ENCODE assay signal across 11 mouse cellular contexts in the genomic region with DNA sequence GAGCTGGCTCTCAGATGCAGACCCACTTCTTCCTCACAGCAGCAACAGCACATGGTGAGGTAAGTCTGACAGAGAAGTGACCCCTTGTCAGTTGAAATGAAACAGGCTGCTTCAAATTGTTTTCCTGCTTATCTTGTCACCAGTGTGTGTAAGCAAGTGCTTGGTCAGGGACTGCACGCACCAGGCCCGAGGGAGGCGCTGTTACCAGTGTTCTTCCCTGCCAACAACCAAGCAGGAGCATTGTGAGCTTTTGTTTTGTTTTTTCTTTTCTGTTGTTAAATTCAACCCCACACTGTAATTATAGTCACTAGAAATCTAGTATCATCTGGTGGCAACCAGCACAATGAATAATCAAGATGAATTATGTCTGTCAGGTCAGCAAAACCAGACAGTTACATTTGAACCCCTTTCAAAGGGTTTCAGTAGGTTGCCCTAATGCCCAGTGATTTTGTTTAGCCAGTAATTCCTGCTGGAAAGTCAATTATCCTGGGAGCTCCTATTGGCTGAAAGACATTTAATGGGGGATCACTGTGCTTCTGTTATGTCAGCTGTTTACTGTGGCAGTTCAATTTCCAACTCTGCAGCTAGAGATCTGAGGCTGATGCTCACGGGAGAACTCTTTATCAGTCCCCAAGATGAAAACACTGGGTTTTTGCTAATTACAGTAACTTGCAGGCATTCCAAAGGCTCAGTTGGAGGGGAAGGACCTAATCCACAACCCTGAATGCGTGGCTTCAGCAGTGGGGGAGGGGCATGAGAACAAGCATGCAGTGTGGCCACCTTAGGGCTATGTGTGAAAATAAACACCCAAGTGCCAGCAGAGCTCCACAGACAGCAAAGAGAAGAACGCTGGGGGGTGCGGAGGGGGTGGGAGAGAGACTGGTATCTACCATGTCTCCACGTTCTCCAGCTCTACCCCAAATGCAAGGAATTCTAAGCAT. TPM values are rescaled to one million over a fixed set of nuclear protein-coding genes. Genes with fewer than 3 reads are reported as not detected.
DNase-seq lines count a peak whose midpoint lies in the region; ATAC-seq and TF ChIP-seq lines count a peak whose summit lies in the region.
"Had no signal": no experiment of that assay in that cellular context is flagged by ENCODE, and none has a peak within 500 bp of the region (broad histone marks: within the 10 kb centered on the region; RNA-seq: fewer than 3 reads in every experiment).

No protein-coding gene starts in this region.

- no peak for TF ChIP-seq POLR2A in thymus, adult 2 months (IDR thresholded peaks at IDR 0.05; ENCODE audit: control insufficient read depth, extremely low read depth, insufficient read depth, low read length, poor library complexity)

- H3K9ac ChIP-seq in heart, embryonic 15.5 days = no peak overlapping the region
- H3K9ac ChIP-seq in limb, embryonic 11.5 days (ENCODE audit: low read length) = no peak overlapping the region; the same call in 1 of the 2 replicates
- H3K9ac ChIP-seq: liver, embryonic 15.5 days had no signal

- no peak for TF ChIP-seq CTCF in thymus, adult 2 months (IDR thresholded peaks at IDR 0.05; ENCODE audit: borderline replicate concordance, control insufficient read depth, extremely low read depth, insufficient read depth, low read length, poor library complexity)

- intact Hi-C loops in left cerebral cortex, postnatal 4 days (cut with DNase I) = no loop called here

- no peak overlapping the region for H3K4me2 ChIP-seq in heart, embryonic 15.5 days
- 0 out of 2 replicates have a peak overlapping the region, but pooled peaks have one; percentile 13 for H3K4me2 ChIP-seq in limb, embryonic 11.5 days (ENCODE audit: low read depth, severe bottlenecking)
- H3K4me2 ChIP-seq: liver, embryonic 15.5 days had no signal

- no peak for ATAC-seq in heart, embryonic 15.5 days (replicated peaks; ENCODE audit: insufficient number of reproducible peaks, insufficient read depth, low FRiP score, low read depth)
- ATAC-seq in limb, embryonic 11.5 days (ENCODE audit: insufficient number of reproducible peaks, low FRiP score, low TSS enrichment, low read depth) = no peak

- WGBS in heart, embryonic 15.5 days = 30% methylated on average over 8 of the region's 8 CpGs
- 93% methylated on average over 8 of the region's 8 CpGs for WGBS in thymus, adult 2 months
- 9% methylated on average over 8 of the region's 8 CpGs for WGBS in limb, embryonic 11.5 days

- 0 out of 2 replicates have a peak overlapping the region, but pooled peaks have one; percentile 4 for H3K27ac ChIP-seq in heart, embryonic 15.5 days
- no peak overlapping the region for H3K27ac ChIP-seq in thymus, adult 2 months (ENCODE audit: control insufficient read depth, insufficient read depth, low read length)
- H3K27ac ChIP-seq in limb, embryonic 11.5 days (replicated peaks; ENCODE audit: low read depth, low read length) = 0 out of 2 replicates have a peak overlapping the region, but pooled peaks have one; percentile 36
- H3K27ac ChIP-seq: liver, embryonic 15.5 days had no signal

- DNase-seq in heart, postnatal 4 days = no peak
- peak; percentile 60 for DNase-seq in thymus, postnatal 4 days
- no peak for DNase-seq in thymus, adult 2 months
- DNase-seq in limb, embryonic 11.5 days (ENCODE audit: low spot score) = peak; percentile 56
- DNase-seq in left cerebral cortex, postnatal 4 days = no peak
- no peak for DNase-seq in frontal cortex, postnatal 10 days (ENCODE audit: low spot score in 2 of 2)
- DNase-seq in gastrocnemius, adult 18-20 months (ENCODE audit: low spot score) = no peak
- DNase-seq: cerebellum, adult 18-20 months had no signal

- H3K9me3 ChIP-seq in heart, embryonic 15.5 days (replicated peaks) = no peaks in the 10 kb centered on the region
- H3K9me3 ChIP-seq in limb, embryonic 11.5 days (ENCODE audit: control insufficient read depth, low read length) = no peaks in the 10 kb centered on the region
- H3K9me3 ChIP-seq: liver, embryonic 15.5 days had no signal

- peaks cover 73% of the 10 kb centered on the region for H3K4me1 ChIP-seq in heart, embryonic 15.5 days (replicated peaks)
- H3K4me1 ChIP-seq in thymus, adult 2 months (replicated peaks; ENCODE audit: control insufficient read depth, insufficient read depth, low read length) = peaks cover 35% of the 10 kb centered on the region
- H3K4me1 ChIP-seq in limb, embryonic 11.5 days (ENCODE audit: control insufficient read depth, insufficient read depth, low read length) = peaks cover 92% of the 10 kb centered on the region

- no peak overlapping the region for H3K4me3 ChIP-seq in heart, embryonic 15.5 days
- H3K4me3 ChIP-seq in thymus, adult 2 months (ENCODE audit: control insufficient read depth, insufficient read depth, low read length) = no peak overlapping the region
- H3K4me3 ChIP-seq in limb, embryonic 11.5 days (ENCODE audit: low read depth, low read length) = no peak overlapping the region
- H3K4me3 ChIP-seq: liver, embryonic 15.5 days; myocyte had no signal

- H3K27me3 ChIP-seq in heart, embryonic 15.5 days = no peaks in the 10 kb centered on the region
- no peaks in the 10 kb centered on the region for H3K27me3 ChIP-seq in thymus, adult 2 months (ENCODE audit: control insufficient read depth, insufficient read depth, low read length)
- no peaks in the 10 kb centered on the region for H3K27me3 ChIP-seq in limb, embryonic 11.5 days (ENCODE audit: control insufficient read depth, insufficient read depth, low read length)
- H3K27me3 ChIP-seq: liver, embryonic 15.5 days had no signal

- no peaks in the 10 kb centered on the region for H3K36me3 ChIP-seq in heart, embryonic 15.5 days
- peaks cover 21% of the 10 kb centered on the region for H3K36me3 ChIP-seq in thymus, adult 2 months (ENCODE audit: control insufficient read depth, insufficient read depth, low read length)
- H3K36me3 ChIP-seq in limb, embryonic 11.5 days (ENCODE audit: control insufficient read depth, insufficient read depth, low read length) = peaks cover 2% of the 10 kb centered on the region; the same call in 1 of the 2 replicates

RNA-seq across cellular contexts. Expression of a gene that starts 24.5 kb away (rescaled TPM):
- 5.9 and 8.5 TPM in 2 replicates for polyA plus RNA-seq in heart, embryonic 15.5 days (2015; fragmentation: Nextera tagmentation; extraction: Ambion mirVana)
- total RNA-seq in heart, postnatal 4 days (2021) = 1 to 10 TPM; 8.5 to 9.5 TPM
- polyA plus RNA-seq in thymus, adult 2 months (2012; rRNA removed) = 68.0 and 70.3 TPM in 2 replicates
- 35.8 and 38.9 TPM in 2 replicates for polyA plus RNA-seq in limb, embryonic 11.5 days (2014; fragmentation: Nextera tagmentation; extraction: Ambion mirVana)
- 1 to 10 TPM; 9.1 to 9.7 TPM for total RNA-seq in left cerebral cortex, postnatal 4 days (2021)
- 1 to 10 TPM; 3.7 TPM for total RNA-seq in gastrocnemius, adult 18-20 months (2021)

RNA-seq across cellular contexts. Expression of a gene that starts 46.4 kb away (rescaled TPM):
- 48.5 and 65.2 TPM in 2 replicates for polyA plus RNA-seq in heart, embryonic 15.5 days (2015; fragmentation: Nextera tagmentation; extraction: Ambion mirVana)
- total RNA-seq in heart, postnatal 4 days (2021) = 10 to 100 TPM; 43.5 to 49.1 TPM
- polyA plus RNA-seq in thymus, adult 2 months (2012; rRNA removed) = 597 and 762 TPM in 2 replicates
- polyA plus RNA-seq in limb, embryonic 11.5 days (2014; fragmentation: Nextera tagmentation; extraction: Ambion mirVana) = 69.4 and 72.2 TPM in 2 replicates
- total RNA-seq in left cerebral cortex, postnatal 4 days (2021) = 10 to 100 TPM; 74.5 to 75.2 TPM
- 10 to 100 TPM; 36.1 to 45.2 TPM for total RNA-seq in gastrocnemius, adult 18-20 months (2021)

Comparison
In these comparisons a context has a peak if more than half of its experiments do, and no peak if none do; other contexts are left out.
1. DNase-seq: peak in thymus, postnatal 4 days (single experiment) and limb, embryonic 11.5 days (single experiment); none in heart, postnatal 4 days (single experiment), thymus, adult 2 months (single experiment), left cerebral cortex, postnatal 4 days (single experiment), frontal cortex, postnatal 10 days (0 of 2) and gastrocnemius, adult 18-20 months (single experiment).